In the genomic region with DNA sequence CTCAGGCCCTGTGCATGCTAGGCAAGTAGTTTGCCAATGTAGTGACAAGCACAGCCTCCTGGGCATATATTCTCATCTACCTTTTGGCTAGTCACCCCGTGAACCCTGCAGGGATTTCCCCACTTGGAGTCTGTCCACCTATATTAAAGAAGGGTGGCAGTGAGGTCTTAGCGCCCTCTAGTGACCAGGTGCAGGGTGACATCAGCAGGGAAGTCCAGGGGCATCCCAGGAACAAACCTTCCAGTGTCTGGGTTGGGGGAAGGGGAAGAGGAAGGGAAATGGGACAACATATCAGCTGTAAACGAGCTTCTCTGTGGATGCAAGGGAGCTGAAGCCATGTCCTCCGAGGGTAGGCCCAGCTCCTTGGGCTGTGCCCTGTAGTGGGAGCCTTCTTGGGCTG, we compare ENCODE assay signal across 8 mouse cellular contexts.
DNase-seq lines count a peak whose midpoint lies in the region; ATAC-seq and TF ChIP-seq lines count a peak whose summit lies in the region.
"Had no signal": no experiment of that assay in that cellular context is flagged by ENCODE, and none has a peak within 500 bp of the region (broad histone marks: within the 10 kb centered on the region; RNA-seq: fewer than 3 reads in every experiment).

No protein-coding gene starts in this region.

- CTCF ChIA-PET in Patski (lab: Charles Lee): no interaction called here

- peak; percentile 41 for DNase-seq in layer of hippocampus, adult 11-12 months (ENCODE audit: low spot score)
- DNase-seq in layer of hippocampus, postnatal 14 days (ENCODE audit: low spot score in 2 of 2): no peak
- DNase-seq in Patski (ENCODE audit: low read depth, low spot score): no peak
- DNase-seq in heart, postnatal 4 days: peak; percentile 58
- DNase-seq in liver, embryonic 14.5 days (ENCODE audit: low read depth in 3 of 3, low spot score in 3 of 3): no peak
- peak; percentile 59 for DNase-seq in thymus, adult 2 months

- 2% methylated on average over 4 of the region's 4 CpGs for WGBS in bone marrow, adult 2 months
- WGBS in liver, embryonic 14.5 days (ENCODE audit: insufficient replicate concordance): 7% methylated on average over 4 of the region's 4 CpGs
- 3% methylated on average over 4 of the region's 4 CpGs for WGBS in thymus, adult 2 months

- POLR2A ChIA-PET in Patski (lab: Charles Lee): interaction anchor here (0.6 kb wide), 1 partner anchor 572 kb away, joined by 3 read pairs; no protein-coding TSS in a partner anchor

- TF ChIP-seq CTCF in Patski (IDR thresholded peaks at IDR 0.05): peak; percentile 43
- TF ChIP-seq CTCF in bone marrow, adult 2 months (IDR thresholded peaks at IDR 0.05; ENCODE audit: control insufficient read depth, insufficient read depth, low read length): peak; percentile 72
- peak; percentile 79 for TF ChIP-seq CTCF in liver, embryonic 14.5 days (IDR thresholded peaks at IDR 0.05; ENCODE audit: low read depth)
- TF ChIP-seq CTCF in thymus, adult 2 months (IDR thresholded peaks at IDR 0.05; ENCODE audit: borderline replicate concordance, control insufficient read depth, extremely low read depth, insufficient read depth, low read length, poor library complexity): peak; percentile 74; the same call in 1 of the 2 replicates

- no peak overlapping the region for H3K9ac ChIP-seq in liver, embryonic 14.5 days (replicated peaks)
- H3K9ac ChIP-seq: limb, embryonic 13.5 days had no signal

- no peaks in the 10 kb centered on the region for H3K36me3 ChIP-seq in liver, embryonic 14.5 days (replicated peaks; ENCODE audit: control insufficient read depth, insufficient read depth, low read depth)
- H3K36me3 ChIP-seq in thymus, adult 2 months (ENCODE audit: control insufficient read depth, insufficient read depth, low read length): no peaks in the 10 kb centered on the region
- H3K36me3 ChIP-seq: limb, embryonic 13.5 days had no signal

- no peaks in the 10 kb centered on the region for H3K4me1 ChIP-seq in bone marrow, adult 2 months (ENCODE audit: control insufficient read depth, insufficient read depth, low read length)
- no peaks in the 10 kb centered on the region for H3K4me1 ChIP-seq in liver, embryonic 14.5 days (replicated peaks; ENCODE audit: control insufficient read depth in 2 of 2, insufficient read depth in 2 of 2, low read length in 1 of 2)
- H3K4me1 ChIP-seq in thymus, adult 2 months (replicated peaks; ENCODE audit: control insufficient read depth, insufficient read depth, low read length): no peaks in the 10 kb centered on the region

- no peak for TF ChIP-seq EP300 in liver, embryonic 14.5 days (IDR thresholded peaks at IDR 0.05; ENCODE audit: low read depth)

- TF ChIP-seq POLR2A in bone marrow, adult 2 months (IDR thresholded peaks at IDR 0.05; ENCODE audit: borderline replicate concordance, control insufficient read depth, low read depth, low read length): no peak
- no peak for TF ChIP-seq POLR2A in thymus, adult 2 months (IDR thresholded peaks at IDR 0.05; ENCODE audit: control insufficient read depth, extremely low read depth, insufficient read depth, low read length, poor library complexity)

- H3K4me3 ChIP-seq in bone marrow, adult 2 months (replicated peaks; ENCODE audit: control insufficient read depth, low read depth, low read length): no peak overlapping the region
- no peak overlapping the region for H3K4me3 ChIP-seq in liver, embryonic 14.5 days (ENCODE audit: insufficient read depth in 1 of 2, low read depth in 2 of 2, low read length in 2 of 2)
- H3K4me3 ChIP-seq in thymus, adult 2 months (ENCODE audit: control insufficient read depth, insufficient read depth, low read length): no peak overlapping the region
- H3K4me3 ChIP-seq: limb, embryonic 13.5 days had no signal

- in situ Hi-C loops in Patski (cut with MboI; ENCODE audit: low pct_unique_long_range_greater_than_20kb): no loop called here

- no peak overlapping the region for H3K27ac ChIP-seq in bone marrow, adult 2 months (ENCODE audit: control insufficient read depth, insufficient read depth, low read depth, low read length, poor library complexity)
- H3K27ac ChIP-seq in liver, embryonic 14.5 days: no peak overlapping the region
- H3K27ac ChIP-seq in thymus, adult 2 months (ENCODE audit: control insufficient read depth, insufficient read depth, low read length): no peak overlapping the region
- H3K27ac ChIP-seq: limb, embryonic 13.5 days had no signal

- ATAC-seq in Patski: no peak
- no peak for ATAC-seq in liver, embryonic 14.5 days (ENCODE audit: insufficient read depth)

- H3K9me3 ChIP-seq in liver, embryonic 14.5 days (ENCODE audit: control insufficient read depth, low read length): no peaks in the 10 kb centered on the region
- H3K9me3 ChIP-seq: limb, embryonic 13.5 days had no signal

- peaks cover 8% of the 10 kb centered on the region for H3K27me3 ChIP-seq in Patski
- H3K27me3 ChIP-seq in liver, embryonic 14.5 days (ENCODE audit: control insufficient read depth, insufficient read depth, low read length): no peaks in the 10 kb centered on the region
- H3K27me3 ChIP-seq in thymus, adult 2 months (ENCODE audit: control insufficient read depth, insufficient read depth, low read length): no peaks in the 10 kb centered on the region
- H3K27me3 ChIP-seq: limb, embryonic 13.5 days had no signal

- H3K4me2 ChIP-seq in liver, embryonic 14.5 days (ENCODE audit: low read depth): no peak overlapping the region
- H3K4me2 ChIP-seq: limb, embryonic 13.5 days had no signal

Comparison
In these comparisons a context has a peak if more than half of its experiments do, and no peak if none do; other contexts are left out.
1. DNase-seq: peak in layer of hippocampus, adult 11-12 months (single experiment), heart, postnatal 4 days (single experiment) and thymus, adult 2 months (single experiment); none in layer of hippocampus, postnatal 14 days (0 of 2), Patski (single experiment) and liver, embryonic 14.5 days (0 of 3).
2. Peak in every context shown above with its lines, with median percentiles within 50 percentile points of each other: CTCF ChIP-seq.